Mouse (Mus musculus): ENCODE results near the gene Cab39.

GRCm38 (mm10) chr1:85854475-85854874 is 61.2 kb downstream of the Cab39 start:
- no peak for TF ChIP-seq POLR2A (IDR thresholded peaks at IDR 0.05; ENCODE audit: low read depth, low read length)
- no peak for TF ChIP-seq CTCF (conservative IDR thresholded peaks at IDR 0.05; ENCODE audit: insufficient read depth, insufficient read length, low read depth, low read length)

Measured in kidney, adult 2 months (tissue).